Mouse (Mus musculus) MEL (cell line): ENCODE measurements around the gene Cdkn3. TPM values are rescaled to one million over a fixed set of nuclear protein-coding genes. Genes with fewer than 3 reads are reported as not detected.

Experiments
- DNase-seq: peaks from one replicate; pipeline ENCODE4 v3.0.0; 2011; ENCODE audit warnings: low read depth, low spot score
- H3K27ac ChIP-seq: 2 replicates; pipeline ENCODE4 v1.5.1; 2012; ENCODE audit warnings: low read depth, mild to moderate bottlenecking, control low read depth, low read length, moderate library complexity; ENCODE audit not compliant: control insufficient read depth
- H3K27me3 ChIP-seq, 2 experiments: fragments of 150-350 bp in 1 of 2; sonication (generic) in 1 of 2; 2 replicates each; pipeline ENCODE4 v1.6.1; 2012; ENCODE audit warnings: low read length in 2 of 2, mild to moderate bottlenecking in 2 of 2, improper control_type of control experiment in 1 of 2, moderate library complexity in 1 of 2; ENCODE audit not compliant: insufficient read depth in 2 of 2, control insufficient read depth in 1 of 2
- H3K36me3 ChIP-seq, 2 experiments: 2 replicates each; pipeline ENCODE4 v1.6.1; 2012 to 2014; ENCODE audit warnings: low read length in 2 of 2, improper control_type of control experiment in 1 of 2, inconsistent platforms in 1 of 2, mild to moderate bottlenecking in 1 of 2; ENCODE audit not compliant: insufficient read depth in 2 of 2, control insufficient read depth in 1 of 2
- H3K4me1 ChIP-seq, 2 experiments: fragments of 150-350 bp in 1 of 2; sonication (generic) in 1 of 2; 2 replicates each; pipeline ENCODE4 v1.6.1; 2012; ENCODE audit warnings: low read length in 2 of 2, improper control_type of control experiment in 1 of 2, mild to moderate bottlenecking in 1 of 2; ENCODE audit not compliant: insufficient read depth in 2 of 2, control insufficient read depth in 1 of 2
- H3K4me3 ChIP-seq, 2 experiments: fragments of 150-350 bp in 1 of 2; sonication (generic) in 1 of 2; 2 replicates each; pipeline ENCODE4 v1.5.1; 2012; ENCODE audit warnings: low read depth in 2 of 2, low read length in 2 of 2, mild to moderate bottlenecking in 2 of 2, moderate library complexity in 2 of 2, control low read depth in 1 of 2, improper control_type of control experiment in 1 of 2; ENCODE audit not compliant: control insufficient read depth in 1 of 2, insufficient read depth in 1 of 2
- H3K79me2 ChIP-seq: 2 replicates; pipeline ENCODE4 v1.6.1; 2012; ENCODE audit warnings: mild to moderate bottlenecking, low read length, moderate library complexity; ENCODE audit not compliant: control insufficient read depth, poor library complexity, insufficient read depth
- H3K9ac ChIP-seq: 2 replicates; pipeline ENCODE4 v1.6.1; 2012; ENCODE audit warnings: low read depth, mild to moderate bottlenecking, control low read depth, low read length, moderate library complexity; ENCODE audit not compliant: control insufficient read depth, poor library complexity, severe bottlenecking
- H3K9me3 ChIP-seq: fragments of 150-350 bp; sonication (generic); replicated peaks from 2 replicates; pipeline ENCODE4 v1.6.1; 2012; ENCODE audit warnings: mild to moderate bottlenecking, low read length, improper control_type of control experiment, moderate library complexity; ENCODE audit not compliant: insufficient read depth
- CHD2 ChIP-seq: IDR thresholded peaks from 2 replicates; pipeline ENCODE4 v1.6.1; 2011; ENCODE audit warnings: low read length, improper control_type of control experiment
- CTCF ChIP-seq, 3 experiments: IDR thresholded peaks in 2 of 3; conservative IDR thresholded peaks in 1 of 3; 2 replicates each; pipeline ENCODE4 v1.5.1; 2011 to 2012; ENCODE audit warnings: low read length in 3 of 3, low read depth in 2 of 3, mild to moderate bottlenecking in 2 of 3, improper control_type of control experiment in 1 of 3, inconsistent platforms in 1 of 3, mixed read lengths in 1 of 3, moderate library complexity in 1 of 3; ENCODE audit not compliant: control insufficient read depth in 1 of 3, insufficient read depth in 1 of 3, poor library complexity in 1 of 3, severe bottlenecking in 1 of 3
- E2F4 ChIP-seq: IDR thresholded peaks from 2 replicates; pipeline ENCODE4 v1.6.1; 2011; ENCODE audit warnings: low read depth, low read length, improper control_type of control experiment, borderline replicate concordance
- ELF1 ChIP-seq: IDR thresholded peaks from 2 replicates; pipeline ENCODE4 v1.6.1; 2014; ENCODE audit warnings: low read depth, mild to moderate bottlenecking, inconsistent platforms, low read length, improper control_type of control experiment, moderate library complexity
- EP300 ChIP-seq, 2 experiments: IDR thresholded peaks; 2 replicates each; pipeline ENCODE4 v1.6.1; 2011; ENCODE audit warnings: improper control_type of control experiment in 2 of 2, low read length in 2 of 2, low read depth in 1 of 2, mild to moderate bottlenecking in 1 of 2
- ETS1 ChIP-seq: IDR thresholded peaks from 2 replicates; pipeline ENCODE4 v1.6.1; 2012; ENCODE audit warnings: low read depth, mild to moderate bottlenecking, inconsistent platforms, low read length, improper control_type of control experiment, moderate library complexity
- GABPA ChIP-seq: IDR thresholded peaks from 2 replicates; pipeline ENCODE4 v1.6.1; 2012; ENCODE audit warnings: low read depth, mild to moderate bottlenecking, inconsistent platforms, low read length, improper control_type of control experiment, moderate library complexity
- JUND ChIP-seq: IDR thresholded peaks from 2 replicates; pipeline ENCODE4 v1.6.1; 2011; ENCODE audit warnings: low read depth, mild to moderate bottlenecking, improper control_type of control experiment, low read length
- MAX ChIP-seq: IDR thresholded peaks from 2 replicates; pipeline ENCODE4 v1.6.1; 2011; ENCODE audit warnings: low read length, improper control_type of control experiment
- MAZ ChIP-seq: IDR thresholded peaks from 2 replicates; pipeline ENCODE4 v1.6.1; 2012; ENCODE audit warnings: low read depth, mild to moderate bottlenecking, inconsistent platforms, low read length, improper control_type of control experiment
- MEF2A ChIP-seq: IDR thresholded peaks from 2 replicates; pipeline ENCODE4 v1.6.1; 2014; ENCODE audit warnings: low read depth, mild to moderate bottlenecking, inconsistent platforms, low read length, improper control_type of control experiment; ENCODE audit not compliant: poor library complexity, insufficient replicate concordance, severe bottlenecking; ENCODE audit errors: extremely low read depth
- MXI1 ChIP-seq: IDR thresholded peaks from 2 replicates; pipeline ENCODE4 v1.6.1; 2011; ENCODE audit warnings: mild to moderate bottlenecking, low read depth, low read length, improper control_type of control experiment
- NELFE ChIP-seq: IDR thresholded peaks from 2 replicates; pipeline ENCODE4 v1.6.1; 2011; ENCODE audit warnings: low read depth, low read length, improper control_type of control experiment
- POLR2A ChIP-seq, 2 experiments: IDR thresholded peaks; 2 replicates each; pipeline ENCODE4 v1.6.1; 2011 to 2012; ENCODE audit warnings: low read length in 2 of 2, mild to moderate bottlenecking in 2 of 2, control low read depth in 1 of 2, improper control_type of control experiment in 1 of 2, low read depth in 1 of 2, moderate library complexity in 1 of 2; ENCODE audit not compliant: control insufficient read depth in 1 of 2, insufficient read depth in 1 of 2, poor library complexity in 1 of 2
- POLR2AphosphoS2 ChIP-seq: IDR thresholded peaks from 2 replicates; pipeline ENCODE4 v1.6.1; 2011; ENCODE audit warnings: low read length, improper control_type of control experiment
- RAD21 ChIP-seq: IDR thresholded peaks from 2 replicates; pipeline ENCODE4 v1.6.1; 2011; ENCODE audit warnings: mild to moderate bottlenecking, low read depth, low read length, improper control_type of control experiment
- SIN3A ChIP-seq: IDR thresholded peaks from 2 replicates; pipeline ENCODE4 v1.6.1; 2012; ENCODE audit warnings: low read length, improper control_type of control experiment, inconsistent platforms
- TAL1 ChIP-seq: IDR thresholded peaks from 2 replicates; pipeline ENCODE4 v1.6.1; 2012; ENCODE audit warnings: mild to moderate bottlenecking, inconsistent platforms, low read length, moderate library complexity, mixed read lengths
- ZC3H11A ChIP-seq: IDR thresholded peaks from 2 replicates; pipeline ENCODE4 v1.6.1; 2012; ENCODE audit warnings: low read depth, mild to moderate bottlenecking, inconsistent platforms, low read length, improper control_type of control experiment
- ZKSCAN1 ChIP-seq: IDR thresholded peaks from 2 replicates; pipeline ENCODE4 v1.6.1; 2012; ENCODE audit warnings: low read depth, mild to moderate bottlenecking, inconsistent platforms, low read length, improper control_type of control experiment, moderate library complexity
- ZMIZ1 ChIP-seq: IDR thresholded peaks from 2 replicates; pipeline ENCODE4 v1.6.1; 2012; ENCODE audit warnings: low read depth, mild to moderate bottlenecking, inconsistent platforms, low read length, improper control_type of control experiment, moderate library complexity
- polyA plus RNA-seq, 2 experiments: library from polyadenylated mRNA; stranded (reverse) in 1 of 2; unstranded in 1 of 2; fragments of >175 nt in 1 of 2; fragments of >200 nt in 1 of 2; gene quantifications; 2 replicates each; pipeline versions ENCODE4 v1.2.1 to v1.2.4; 2012; ENCODE audit warnings: low replicate concordance in 2 of 2, low read depth in 1 of 2; ENCODE audit not compliant: insufficient read length in 2 of 2, insufficient read depth in 1 of 2, missing spikeins in 1 of 2
- total RNA-seq: library from RNA; depleted of rRNA; stranded (reverse); fragments of 300-350 nt; gene quantifications from 2 replicates; pipeline ENCODE4 v1.2.3, GENCODE M21; 2012

Gene Cdkn3
- total and polyA plus RNA-seq, 3 experiments: 15.7 to 19.6 TPM; not detected in 1

- Histone ChIP-seq H3K79me2 (peaks cover 2% of the 10 kb centered on the region; the same call in 1 of the 2 replicates), H3K4me3 (no peak overlapping the region), H3K9ac (no peak overlapping the region), H3K4me1 (no peaks in the 10 kb centered on the region), H3K27ac (no peak overlapping the region), H3K36me3 (no peaks in the 10 kb centered on the region), H3K27me3 (no peaks in the 10 kb centered on the region), H3K9me3 (no peaks in the 10 kb centered on the region)
- DNase-seq: no peak
- TF ChIP-seq CTCF (IDR thresholded peaks at IDR 0.05 in 2 of 3, conservative IDR thresholded peaks at IDR 0.05 in 1 of 3; ENCODE audit: control insufficient read depth in 1 of 3, insufficient read depth in 1 of 3, low read depth in 2 of 3, low read length in 3 of 3, poor library complexity in 1 of 3, severe bottlenecking in 1 of 3) (no peak), NELFE (no peak), SIN3A (no peak), ZKSCAN1 (no peak), JUND (no peak), POLR2AphosphoS2 (no peak), TAL1 (no peak), RAD21 (no peak), ZC3H11A (no peak), MAZ (no peak), E2F4 (no peak), MAX (no peak), MXI1 (no peak), ZMIZ1 (no peak), CHD2 (no peak)
Observed at GRCm38 (mm10) chr14:46755851-46756250, 4.5 kb upstream of the Cdkn3 start.

DNA sequence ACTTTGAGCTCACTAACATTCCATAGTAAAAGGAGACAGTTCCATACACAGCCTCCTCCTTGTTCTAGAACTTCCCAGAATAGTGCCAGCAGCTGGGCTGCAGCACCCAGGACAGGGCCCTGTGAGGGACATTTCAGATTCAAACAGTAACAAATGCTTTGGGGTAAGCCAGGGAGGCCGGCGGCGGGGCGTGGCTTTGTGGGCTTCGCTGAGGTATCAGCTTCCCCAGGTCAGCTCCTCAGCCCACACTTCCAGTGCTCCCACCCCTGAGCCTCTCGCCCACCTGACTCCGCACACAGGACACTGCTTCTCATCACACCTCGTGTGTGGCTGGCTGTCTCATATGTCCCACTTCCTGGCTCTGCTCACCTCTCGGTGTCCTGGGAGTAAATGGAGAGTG, 2.6 kb upstream of the Cdkn3 start:
- no peak for DNase-seq
- Histone ChIP-seq H3K4me1 (0 out of 4 replicates have a peak, but pooled peaks cover 0 to 5% of the 10 kb centered on the region in 2 experiments), H3K36me3 (peaks cover 0 to 4% of the 10 kb centered on the region in 2 experiments; a peak in 1 of 4 replicates), H3K9ac (no peak overlapping the region), H3K9me3 (no peaks in the 10 kb centered on the region), H3K79me2 (peaks cover 2% of the 10 kb centered on the region; the same call in 1 of the 2 replicates), H3K4me3 (no peak overlapping the region), H3K27ac (no peak overlapping the region), H3K27me3 (no peaks in the 10 kb centered on the region)
- TF ChIP-seq EP300 (IDR thresholded peaks at IDR 0.05; ENCODE audit: low read depth in 1 of 2, low read length in 2 of 2): no peak
- TF ChIP-seq MXI1: no peak
- no peak for TF ChIP-seq ELF1
- TF ChIP-seq GABPA: no peak
- no peak for TF ChIP-seq JUND
- TF ChIP-seq ETS1: no peak
- TF ChIP-seq CHD2: no peak
- TF ChIP-seq NELFE: no peak
- TF ChIP-seq MEF2A: no peak
- TF ChIP-seq MAZ: no peak
- no peak for TF ChIP-seq TAL1
- no peak for TF ChIP-seq POLR2A (IDR thresholded peaks at IDR 0.05; ENCODE audit: control insufficient read depth in 1 of 2, insufficient read depth in 1 of 2, low read depth in 1 of 2, low read length in 2 of 2, poor library complexity in 1 of 2)
